Mouse (Mus musculus) left cerebral cortex, adult 9 months (tissue): ENCODE results near the gene Hs2st1.

ENCODE experiments used
- DNase-seq, 2 experiments: peaks; one replicate each; pipeline ENCODE4 v3.0.0; 2022; ENCODE audit warnings: low spot score in 2 of 2

The Hs2st1 gene

DNA sequence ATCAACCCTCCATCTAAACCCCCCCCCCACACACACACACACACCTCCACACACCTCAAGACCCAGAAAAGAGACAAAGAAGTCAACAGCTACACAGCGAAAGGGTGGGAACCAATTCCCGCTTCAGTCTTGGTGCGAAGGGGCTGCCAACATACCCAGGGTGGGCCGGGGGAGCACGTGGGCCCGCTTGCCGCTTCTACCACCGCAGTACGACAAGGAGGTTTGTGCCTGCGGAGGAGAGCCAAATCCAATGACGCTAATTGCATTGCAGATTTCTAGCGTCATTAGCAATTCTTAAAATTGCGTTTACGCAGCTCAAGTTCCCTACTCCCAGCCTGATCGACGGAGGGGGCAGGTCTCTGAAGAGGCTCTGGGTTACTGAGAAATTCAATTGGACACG lies 173.5 kb downstream of the Hs2st1 start:
- DNase-seq, result no peak

DNA sequence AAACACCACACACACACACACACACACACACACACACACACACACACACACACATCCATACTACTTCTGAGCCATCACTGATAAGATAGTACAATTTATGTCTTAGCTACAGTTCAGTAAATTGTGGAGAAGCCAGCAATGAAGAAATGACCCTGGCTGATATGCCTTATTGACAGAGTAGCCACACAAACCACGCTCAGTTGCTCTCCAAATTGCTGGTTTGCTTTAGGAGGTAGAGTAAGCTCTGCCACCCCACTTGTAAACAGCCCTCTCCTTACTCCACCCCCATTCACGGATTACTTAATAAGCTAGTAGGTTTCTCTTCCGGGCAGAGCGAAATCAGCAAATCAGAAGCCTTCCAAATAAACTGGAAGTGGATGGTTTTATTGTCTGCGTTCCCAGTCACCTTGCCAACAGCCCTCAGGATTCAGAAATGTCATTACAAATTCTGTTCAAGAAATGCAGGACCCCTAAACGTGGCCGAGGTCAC lies 175.5 kb downstream of the Hs2st1 start:
- no peak for DNase-seq

DNA sequence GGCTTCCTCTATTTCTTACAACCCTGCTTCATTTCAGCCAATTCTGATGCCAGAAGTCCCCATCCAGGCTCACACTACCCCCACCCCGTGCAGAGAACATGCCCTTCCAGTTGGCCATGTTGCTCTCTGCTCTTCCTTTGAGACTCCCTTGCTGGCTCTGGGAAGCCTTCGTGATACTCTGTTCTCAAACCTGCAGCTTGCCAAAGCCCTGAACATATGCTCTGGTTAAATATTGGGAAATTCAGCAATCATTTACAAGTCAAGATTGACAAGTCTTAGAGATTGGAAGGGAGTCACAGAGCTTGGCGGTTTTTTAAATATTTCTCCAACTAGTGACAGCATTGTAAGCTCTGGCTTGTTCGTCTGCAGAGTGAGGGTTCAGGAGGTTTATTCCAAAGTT lies 183.5 kb downstream of the Hs2st1 start:
- no peak for DNase-seq

DNA sequence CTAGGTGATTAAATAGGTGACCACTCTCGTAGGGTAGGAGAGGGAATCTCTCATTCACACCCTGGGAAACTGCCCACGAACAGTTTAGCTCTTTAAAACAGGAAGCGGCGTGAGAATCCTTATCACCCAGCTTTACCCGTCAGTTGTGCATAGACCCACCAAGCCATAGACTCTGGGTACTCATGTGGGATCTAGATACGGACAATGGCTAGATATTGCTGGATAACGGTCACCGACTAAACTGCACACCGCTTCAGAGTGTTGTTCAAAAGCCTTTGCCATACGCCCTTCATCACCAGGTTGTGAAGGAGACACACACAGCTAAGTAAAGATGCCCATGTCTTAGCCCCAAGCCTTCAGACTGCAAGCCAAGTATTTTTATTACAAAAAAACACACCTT lies 185.3 kb downstream of the Hs2st1 start:
- DNase-seq, result no peak

DNA sequence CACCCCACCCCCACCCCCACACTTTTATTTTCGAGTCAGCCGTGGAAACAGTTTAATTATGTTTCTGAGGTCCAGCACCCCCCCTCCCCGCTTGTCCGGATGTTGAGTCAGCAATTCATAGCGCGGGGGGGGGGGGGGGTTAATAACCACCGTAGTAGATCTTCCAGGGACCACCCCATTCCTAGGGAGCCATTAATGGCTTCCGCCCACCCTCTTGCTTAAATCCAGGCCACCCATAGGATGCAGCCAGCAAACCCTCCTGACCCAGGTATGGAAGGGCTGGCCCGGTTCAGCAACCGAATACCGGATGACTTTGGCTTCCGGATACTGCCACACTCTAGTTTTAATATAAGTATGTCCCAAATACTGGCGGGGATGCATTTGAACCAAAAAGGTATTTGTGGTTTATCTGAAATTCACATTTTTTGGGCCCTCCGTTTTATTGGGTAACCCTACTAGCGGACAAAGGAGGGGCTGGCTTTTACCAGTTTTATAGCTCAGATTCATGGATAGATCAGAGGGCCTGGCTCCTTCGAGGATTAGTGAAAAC lies 188.5 kb downstream of the Hs2st1 start:
- DNase-seq, result no peak

DNA sequence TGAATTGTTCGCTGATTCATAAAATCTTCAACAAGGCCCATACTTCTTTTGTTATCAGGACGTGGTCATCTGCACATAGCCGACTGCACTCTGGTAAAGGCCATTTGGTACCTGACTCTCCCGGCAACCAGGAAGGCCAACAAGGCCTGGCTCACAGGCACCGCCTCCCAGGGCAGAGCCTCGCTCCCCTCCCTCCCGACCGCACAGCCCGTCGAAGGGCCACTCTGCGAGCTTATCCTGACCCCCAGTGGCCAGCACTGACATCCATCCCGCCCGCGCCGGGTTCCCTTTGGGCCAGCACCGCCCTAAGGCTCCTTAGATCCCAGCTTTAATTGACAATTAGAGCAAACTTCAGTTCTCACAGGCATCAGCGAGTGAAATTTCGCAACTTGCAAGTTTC lies 189.1 kb downstream of the Hs2st1 start:
- DNase-seq, result peak in 1 of 2 experiments; percentile 53

DNA sequence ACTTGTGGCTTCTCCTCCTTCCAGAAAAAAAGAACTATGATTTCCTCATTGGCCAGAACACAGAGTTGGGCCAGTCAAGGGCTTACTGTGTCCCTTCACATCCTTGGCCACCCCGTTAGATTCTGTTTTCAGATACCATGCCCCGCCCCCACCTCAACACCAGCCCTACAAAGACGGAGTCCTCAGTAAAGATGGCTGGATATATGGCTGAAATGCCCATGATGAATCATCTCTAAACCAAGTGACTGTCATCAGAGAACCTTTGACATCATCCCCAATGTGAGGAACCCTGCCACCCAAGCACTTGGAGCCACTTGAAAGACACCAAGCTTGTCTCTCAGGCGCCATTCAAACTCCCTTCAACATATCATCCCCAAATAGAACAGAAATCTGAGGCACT lies 190.2 kb downstream of the Hs2st1 start:
- DNase-seq, result no peak
